Mouse (Mus musculus): ENCODE measurements at regions not wholly inside any gene's neighbourhood (a gene's known extent, or its start where the extent isn't known, plus 50 kb on each side); places are given as distances from the start of the nearest gene placed in this dataset.

GRCm38 (mm10) chr8:112219656-112220055 lies 204.8 kb upstream of the Gm6793 start:
- DNase-seq (ENCODE audit: low read depth, low spot score) = no peak

GRCm38 (mm10) chr8:112212170-112212569 lies 197.3 kb upstream of the Gm6793 start:
- no peak for DNase-seq (ENCODE audit: low read depth, low spot score)

- DNase-seq (ENCODE audit: low read depth, low spot score) = no peak
Measured at GRCm38 (mm10) chr8:112196423-112196822, 181.6 kb upstream of the Gm6793 start.

GRCm38 (mm10) chr8:112195880-112196279 lies 181.0 kb upstream of the Gm6793 start:
- DNase-seq (ENCODE audit: low read depth, low spot score) = no peak

GRCm38 (mm10) chr8:112191846-112192245 lies 177.0 kb upstream of the Gm6793 start:
- DNase-seq (ENCODE audit: low read depth, low spot score) = no peak

GRCm38 (mm10) chr8:112189698-112190097 lies 174.9 kb upstream of the Gm6793 start:
- DNase-seq (ENCODE audit: low read depth, low spot score) = no peak

GRCm38 (mm10) chr8:112170184-112170583 lies 155.3 kb upstream of the Gm6793 start:
- no peak for DNase-seq (ENCODE audit: low read depth, low spot score)

GRCm38 (mm10) chr8:112156656-112157055 lies 141.8 kb upstream of the Gm6793 start:
- no peak for DNase-seq (ENCODE audit: low read depth, low spot score)

GRCm38 (mm10) chr8:112138924-112139323 lies 124.1 kb upstream of the Gm6793 start:
- DNase-seq (ENCODE audit: low read depth, low spot score) = no peak

GRCm38 (mm10) chr8:112130196-112130595 lies 115.4 kb upstream of the Gm6793 start:
- DNase-seq (ENCODE audit: low read depth, low spot score) = no peak

- DNase-seq (ENCODE audit: low read depth, low spot score) = peak; percentile 91
Measured at GRCm38 (mm10) chr8:112128833-112129518, 114.1 kb upstream of the Gm6793 start.

- DNase-seq (ENCODE audit: low read depth, low spot score) = no peak
Measured at GRCm38 (mm10) chr8:112111950-112112349, 97.1 kb upstream of the Gm6793 start.

GRCm38 (mm10) chr8:112097883-112098635 lies 83.2 kb upstream of the Gm6793 start:
- no peak for DNase-seq (ENCODE audit: low read depth, low spot score)

GRCm38 (mm10) chr8:112094881-112095280 lies 80.0 kb upstream of the Gm6793 start:
- no peak for DNase-seq (ENCODE audit: low read depth, low spot score)

GRCm38 (mm10) chr8:112093554-112093953 lies 78.7 kb upstream of the Gm6793 start:
- no peak for DNase-seq (ENCODE audit: low read depth, low spot score)

GRCm38 (mm10) chr8:112092831-112093230 lies 78.0 kb upstream of the Gm6793 start:
- no peak for DNase-seq (ENCODE audit: low read depth, low spot score)

GRCm38 (mm10) chr8:112078621-112079020 lies 63.8 kb upstream of the Gm6793 start:
- DNase-seq (ENCODE audit: low read depth, low spot score) = no peak

- no peak for DNase-seq (ENCODE audit: low read depth, low spot score)
Measured at GRCm38 (mm10) chr8:112072205-112072604, 57.4 kb upstream of the Gm6793 start.

- no peak for DNase-seq (ENCODE audit: low read depth, low spot score)
Measured at GRCm38 (mm10) chr8:112070251-112070650, 55.4 kb upstream of the Gm6793 start.

Measured in forelimb bud, embryonic 11.5 days (tissue).